Mouse (Mus musculus) intestine, postnatal 0 days (tissue): Measurements from ENCODE around the gene Mrpl11. TPM values are rescaled to one million over a fixed set of nuclear protein-coding genes. Genes with fewer than 3 reads are reported as not detected.

ENCODE experiments used
- ATAC-seq: fragments of 200-750 bp; cut with Nextera tagmentation; 2 replicates; pipeline ENCODE4 v1.8.0; 2017; ENCODE audit warnings: mild to moderate bottlenecking, moderate TSS enrichment, moderate library complexity
- H3K27ac ChIP-seq: fragments of 300-500 bp; sonication (generic); 2 replicates; pipeline ENCODE4 v1.5.1; 2014; ENCODE audit warnings: mild to moderate bottlenecking, low read depth, low read length, moderate library complexity
- H3K27me3 ChIP-seq: fragments of 300-500 bp; sonication (generic); replicated peaks from 2 replicates; pipeline ENCODE4 v1.6.1; 2014; ENCODE audit warnings: low read length, mixed read lengths; ENCODE audit not compliant: control insufficient read depth, insufficient read depth
- H3K36me3 ChIP-seq: fragments of 300-500 bp; sonication (generic); 2 replicates; pipeline ENCODE4 v1.6.1; 2014; ENCODE audit warnings: mild to moderate bottlenecking, moderate library complexity; ENCODE audit not compliant: control insufficient read depth, insufficient read depth
- H3K4me1 ChIP-seq: fragments of 300-500 bp; sonication (generic); replicated peaks from 2 replicates; pipeline ENCODE4 v1.6.1; 2014; ENCODE audit warnings: antibody characterized with exemption, low read length, mixed read lengths; ENCODE audit not compliant: control insufficient read depth, insufficient read depth
- H3K4me2 ChIP-seq: fragments of 300-500 bp; sonication (generic); replicated peaks from 2 replicates; pipeline ENCODE4 v1.6.1; 2014; ENCODE audit warnings: low read depth, mild to moderate bottlenecking, moderate library complexity
- H3K4me3 ChIP-seq: fragments of 300-500 bp; sonication (generic); 2 replicates; pipeline ENCODE4 v1.5.1; 2014; ENCODE audit warnings: low read depth, low read length
- H3K9ac ChIP-seq: fragments of 300-500 bp; sonication (generic); 2 replicates; pipeline ENCODE4 v1.6.1; 2014; ENCODE audit warnings: mild to moderate bottlenecking, low read depth, low read length
- H3K9me3 ChIP-seq: fragments of 300-500 bp; sonication (generic); 2 replicates; pipeline ENCODE4 v1.6.1; 2016; ENCODE audit warnings: mixed run types; ENCODE audit not compliant: control insufficient read depth
- CTCF ChIP-seq: sonication (generic); IDR thresholded peaks from 2 replicates; pipeline ENCODE4 v1.5.1; 2016; ENCODE audit warnings: low read depth, mild to moderate bottlenecking, control low read depth, antibody characterized with exemption, moderate library complexity
- WGBS: fragments of 180-500 bp; shearing (Covaris S2); extraction: QIAGEN DNeasy Blood & Tissue Kit; methylation state at CpG from one replicate; pipeline ENCODE4 v1.1.7; 2014; 5-methylcytosine and 5-hydroxymethylcytosine counted together
- polyA plus RNA-seq: library from polyadenylated mRNA; unstranded; fragments of >200 nt; fragmentation: Nextera tagmentation; extraction: Ambion mirVana; gene quantifications from 2 replicates; pipeline ENCODE4 v1.2.1, GENCODE M21; 2015

Mrpl11 gene
- polyA plus RNA-seq, 1 experiment from 2014 or later, result 78.1 TPM

GRCm38 (mm10) chr19:4989434-4990255, 27.7 kb downstream of the Mrpl11 start:
- no peak overlapping the region for H3K4me3 ChIP-seq
- 0 out of 2 replicates have a peak, but pooled peaks have one; percentile 7 for ATAC-seq
- H3K27me3 ChIP-seq, result peaks cover 33% of the 10 kb centered on the region
- TF ChIP-seq CTCF, result no peak
- H3K9ac ChIP-seq, result no peak overlapping the region
- no peak overlapping the region for H3K27ac ChIP-seq
- H3K9me3 ChIP-seq, result no peaks in the 10 kb centered on the region
- H3K36me3 ChIP-seq, result no peaks in the 10 kb centered on the region
- H3K4me2 ChIP-seq, result no peak overlapping the region
- no peaks in the 10 kb centered on the region for H3K4me1 ChIP-seq
- 28% methylated on average over 42 of the region's 47 CpGs for WGBS

GRCm38 (mm10) chr19:4990256-4990625, 28.3 kb downstream of the Mrpl11 start, which contains the start of gene Npas4:
TSS of gene Npas4 (minus strand) at chr19:4990316.
- no peaks in the 10 kb centered on the region for H3K36me3 ChIP-seq
- no peak for ATAC-seq
- H3K4me3 ChIP-seq, result no peak within 1 kb of the TSS
- WGBS, result 26% methylated on average over 4 of the region's 4 CpGs
- H3K27ac ChIP-seq, result no peak within 1 kb of the TSS
- H3K9ac ChIP-seq, result no peak within 1 kb of the TSS
- H3K4me1 ChIP-seq, result no peaks in the 10 kb centered on the region
- H3K4me2 ChIP-seq, result 0 out of 2 replicates have a peak within 1 kb of the TSS, but pooled peaks have one; percentile 14
- peaks cover 29% of the 10 kb centered on the region for H3K27me3 ChIP-seq
- no peaks in the 10 kb centered on the region for H3K9me3 ChIP-seq
- TF ChIP-seq CTCF, result no peak

GRCm38 (mm10) chr19:4990716-4991115, 28.8 kb downstream of the Mrpl11 start:
- no peak overlapping the region for H3K4me3 ChIP-seq

GRCm38 (mm10) chr19:4992371-4992770, 30.4 kb downstream of the Mrpl11 start:
- no peaks in the 10 kb centered on the region for H3K9me3 ChIP-seq
- H3K9ac ChIP-seq, result no peak overlapping the region
- no peak for ATAC-seq
- H3K4me2 ChIP-seq, result no peak overlapping the region
- WGBS, result 17% methylated on average over 8 of the region's 8 CpGs
- peaks cover 26% of the 10 kb centered on the region for H3K27me3 ChIP-seq
- no peaks in the 10 kb centered on the region for H3K36me3 ChIP-seq
- TF ChIP-seq CTCF, result no peak
- H3K4me1 ChIP-seq, result no peaks in the 10 kb centered on the region
- no peak overlapping the region for H3K4me3 ChIP-seq
- H3K27ac ChIP-seq, result no peak overlapping the region

More at GRCm38 (mm10) chr19:4990716-4991115, 28.8 kb downstream of the Mrpl11 start:
- Histone ChIP-seq H3K36me3 (no peaks in the 10 kb centered on the region), H3K4me1 (no peaks in the 10 kb centered on the region), H3K27me3 (peaks cover 29% of the 10 kb centered on the region), H3K9me3 (no peaks in the 10 kb centered on the region), H3K9ac (no peak overlapping the region), H3K27ac (no peak overlapping the region), H3K4me2 (0 out of 2 replicates have a peak overlapping the region, but pooled peaks have one; percentile 14)
- ATAC-seq, result no peak
- TF ChIP-seq CTCF, result no peak
- WGBS, result 2% methylated on average over 22 of the region's 22 CpGs

- Histone ChIP-seq H3K4me2 (no peak overlapping the region), H3K27me3 (peaks cover 26% of the 10 kb centered on the region), H3K4me3 (no peak overlapping the region), H3K9me3 (no peaks in the 10 kb centered on the region), H3K4me1 (no peaks in the 10 kb centered on the region), H3K27ac (no peak overlapping the region), H3K36me3 (no peaks in the 10 kb centered on the region), H3K9ac (no peak overlapping the region)
- 3% methylated on average over 9 of the region's 9 CpGs for WGBS
- TF ChIP-seq CTCF, result peak; percentile 39
- ATAC-seq, result no peak
Observed at GRCm38 (mm10) chr19:4992904-4993303, 31.0 kb downstream of the Mrpl11 start.

- no peak for ATAC-seq
- no peaks in the 10 kb centered on the region for H3K36me3 ChIP-seq
- 61% methylated on average over 5 of the region's 5 CpGs for WGBS
Observed at GRCm38 (mm10) chr19:4994043-4994442, 32.1 kb downstream of the Mrpl11 start.

More at GRCm38 (mm10) chr19:4994043-4994442, 32.1 kb downstream of the Mrpl11 start:
- Histone ChIP-seq H3K27ac (no peak overlapping the region), H3K9ac (no peak overlapping the region), H3K9me3 (no peaks in the 10 kb centered on the region), H3K4me3 (no peak overlapping the region), H3K4me2 (no peak overlapping the region), H3K27me3 (peaks cover 26% of the 10 kb centered on the region), H3K4me1 (no peaks in the 10 kb centered on the region)
- no peak for TF ChIP-seq CTCF
